Mouse (Mus musculus) liver, embryonic 15.5 days (tissue): ENCODE measurements around the gene Zhx3. TPM values are rescaled to one million over a fixed set of nuclear protein-coding genes. Genes with fewer than 3 reads are reported as not detected.

ENCODE experiments used
- polyA plus RNA-seq: library from polyadenylated mRNA; unstranded; fragments of >200 nt; fragmentation: Nextera tagmentation; extraction: Ambion mirVana; gene quantifications from 2 replicates; pipeline ENCODE4 v1.2.1, GENCODE M21; 2015

Gene Zhx3
- polyA plus RNA-seq, 1 experiment from 2014 or later: 2.3 TPM

Other genes starting within 250 kb of the Zhx3 start
- gene Top1, start 227.1 kb downstream of the Zhx3 start, polyA plus RNA-seq: 55.3 and 56.7 TPM in 2 replicates
- 4.5 and 5.2 TPM in 2 replicates for gene Plcg1, start 141.7 kb downstream of the Zhx3 start, polyA plus RNA-seq
- gene Lpin3, start 7.7 kb upstream of the Zhx3 start, polyA plus RNA-seq: 0.41 and 0.74 TPM in 2 replicates
- gene Emilin3, start 39.3 kb upstream of the Zhx3 start, polyA plus RNA-seq: 0.55 and 0.64 TPM in 2 replicates
- gene Chd6, start 236.1 kb upstream of the Zhx3 start, polyA plus RNA-seq: 3.5 and 3.7 TPM in 2 replicates